Mouse (Mus musculus) hindbrain, embryonic 12.5 days (tissue): Measurements from ENCODE around the gene Tmem232. TPM values are rescaled to one million over a fixed set of nuclear protein-coding genes. Genes with fewer than 3 reads are reported as not detected.
A peak's percentile ranks its signal among the peaks of the same experiment; 100 is the strongest.
"Not testable (repeated sequence)": the region's sequence is repeated elsewhere in the genome, so short reads cannot be mapped to it uniquely, and the experiment has no call there.

ENCODE experiments used
- ATAC-seq: fragments of 200-750 bp; cut with Nextera tagmentation; 2 replicates; pipeline ENCODE4 v1.8.0; 2017; ENCODE audit warnings: moderate TSS enrichment; ENCODE audit not compliant: low FRiP score
- H3K27ac ChIP-seq: fragments of 300-500 bp; sonication (generic); 2 replicates; pipeline ENCODE4 v1.5.1; 2016; ENCODE audit warnings: mild to moderate bottlenecking
- H3K27me3 ChIP-seq: fragments of 300-500 bp; sonication (generic); 2 replicates; pipeline ENCODE4 v1.6.1; 2016; ENCODE audit warnings: mild to moderate bottlenecking
- H3K36me3 ChIP-seq: fragments of 300-500 bp; sonication (generic); 2 replicates; pipeline ENCODE4 v1.6.1; 2016; ENCODE audit warnings: mild to moderate bottlenecking
- H3K4me1 ChIP-seq: fragments of 300-500 bp; sonication (generic); 2 replicates; pipeline ENCODE4 v1.6.1; 2016
- H3K4me2 ChIP-seq: fragments of 300-500 bp; sonication (generic); replicated peaks from 2 replicates; pipeline ENCODE4 v1.6.1; 2016; ENCODE audit warnings: mild to moderate bottlenecking
- H3K4me3 ChIP-seq: fragments of 300-500 bp; sonication (generic); 2 replicates; pipeline ENCODE4 v1.5.1; 2016; ENCODE audit warnings: mild to moderate bottlenecking
- H3K9ac ChIP-seq: fragments of 300-500 bp; sonication (generic); 2 replicates; pipeline ENCODE4 v1.6.1; 2016; ENCODE audit warnings: mild to moderate bottlenecking, moderate library complexity
- H3K9me3 ChIP-seq: fragments of 300-500 bp; sonication (generic); replicated peaks from 2 replicates; pipeline ENCODE4 v1.6.1; 2016; ENCODE audit warnings: mild to moderate bottlenecking
- WGBS: fragments of 180-500 bp; shearing (Covaris S2); methylation state at CpG from one replicate; pipeline ENCODE4 v1.1.7; 2016; 5-methylcytosine and 5-hydroxymethylcytosine counted together
- microRNA-seq: library from miRNA; unstranded; fragments of <30 nt; microRNA quantifications from one replicate; pipeline ENCODE4, GENCODE M21; 2017
- polyA plus RNA-seq: library from polyadenylated mRNA; unstranded; fragments of >200 nt; fragmentation: Nextera tagmentation; extraction: Ambion mirVana; gene quantifications from 2 replicates; pipeline ENCODE4 v1.2.1, GENCODE M21; 2016

The Tmem232 gene
- polyA plus RNA-seq, 1 experiment from 2014 or later, result 0.13 TPM

DNA sequence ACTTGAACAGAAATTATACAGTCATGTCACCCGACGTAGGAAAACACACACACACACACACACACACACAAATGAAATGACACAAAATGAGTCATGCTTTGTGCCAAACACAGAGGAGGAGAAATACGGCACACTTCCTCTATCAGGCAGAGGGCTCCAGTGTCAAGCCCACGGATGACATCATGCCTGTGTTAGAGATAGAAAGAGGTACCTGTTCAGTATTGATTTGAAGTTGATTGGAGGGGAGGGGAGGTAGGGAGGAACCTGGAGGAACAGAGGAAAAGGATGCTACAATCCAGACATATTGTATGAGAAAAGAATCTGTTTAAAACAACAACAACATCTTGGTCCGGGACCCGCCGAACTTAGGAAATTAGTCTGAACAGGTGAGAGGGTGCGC is 209.8 kb downstream of the Tmem232 start:
- no peaks in the 10 kb centered on the region for H3K36me3 ChIP-seq
- no peaks in the 10 kb centered on the region for H3K27me3 ChIP-seq
- H3K4me2 ChIP-seq, result no peak overlapping the region
- H3K4me1 ChIP-seq, result no peaks in the 10 kb centered on the region
- no peak overlapping the region for H3K9ac ChIP-seq
- no peak for ATAC-seq
- H3K27ac ChIP-seq, result no peak overlapping the region
- no peaks in the 10 kb centered on the region for H3K9me3 ChIP-seq
- no peak overlapping the region for H3K4me3 ChIP-seq
- 92% methylated on average over 8 of the region's 8 CpGs for WGBS

DNA sequence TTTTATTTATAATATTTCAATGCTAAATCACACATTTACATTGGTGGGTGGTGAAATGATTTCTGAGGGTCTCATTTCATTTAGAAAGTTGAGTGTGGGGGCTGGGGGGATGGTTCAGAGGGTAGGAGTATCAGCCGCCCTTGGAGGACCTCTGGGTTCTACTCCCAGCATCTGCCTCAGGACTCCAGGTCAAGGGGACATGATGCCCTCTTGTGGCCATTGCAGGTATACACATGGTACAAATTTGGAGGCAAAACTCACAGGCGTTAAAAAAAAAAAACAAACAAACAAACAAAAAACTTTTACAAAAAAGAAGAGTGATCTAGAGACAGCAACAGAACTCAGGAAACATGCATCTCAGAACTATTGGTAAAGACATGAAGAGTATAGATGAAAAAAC is 215.3 kb downstream of the Tmem232 start:
- Histone ChIP-seq H3K9me3 (no peaks in the 10 kb centered on the region), H3K4me3 (no peak overlapping the region), H3K36me3 (no peaks in the 10 kb centered on the region), H3K4me1 (no peaks in the 10 kb centered on the region), H3K27ac (no peak overlapping the region), H3K9ac (no peak overlapping the region), H3K4me2 (no peak overlapping the region), H3K27me3 (no peaks in the 10 kb centered on the region)
- no peak for ATAC-seq
- 28% methylated on average over 2 of the region's 2 CpGs for WGBS

DNA sequence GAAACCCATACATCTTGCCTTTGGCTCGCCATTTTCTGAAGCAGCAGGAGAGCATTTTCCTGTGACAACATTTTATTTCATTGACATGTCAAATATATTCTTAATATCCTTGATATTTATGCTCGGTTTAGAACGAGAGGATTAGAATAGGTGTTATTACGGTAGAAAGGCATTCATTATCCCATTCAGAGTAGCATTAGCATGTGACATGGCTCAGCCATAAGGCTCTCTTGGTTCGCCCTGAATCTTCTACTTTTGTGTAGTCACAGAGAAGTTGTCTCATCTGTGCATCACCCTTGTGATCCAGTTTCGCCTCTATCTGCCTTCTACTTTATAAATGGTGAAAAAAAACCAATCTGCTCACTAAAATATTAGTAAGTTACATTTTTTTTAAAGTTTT is 220.0 kb downstream of the Tmem232 start:
- ATAC-seq, result no peak
- Histone ChIP-seq H3K9me3 (no peaks in the 10 kb centered on the region), H3K36me3 (no peaks in the 10 kb centered on the region), H3K27me3 (no peaks in the 10 kb centered on the region), H3K27ac (no peak overlapping the region), H3K4me1 (no peaks in the 10 kb centered on the region), H3K9ac (no peak overlapping the region), H3K4me2 (no peak overlapping the region), H3K4me3 (no peak overlapping the region)
- 81% methylated on average over 6 of the region's 6 CpGs for WGBS

DNA sequence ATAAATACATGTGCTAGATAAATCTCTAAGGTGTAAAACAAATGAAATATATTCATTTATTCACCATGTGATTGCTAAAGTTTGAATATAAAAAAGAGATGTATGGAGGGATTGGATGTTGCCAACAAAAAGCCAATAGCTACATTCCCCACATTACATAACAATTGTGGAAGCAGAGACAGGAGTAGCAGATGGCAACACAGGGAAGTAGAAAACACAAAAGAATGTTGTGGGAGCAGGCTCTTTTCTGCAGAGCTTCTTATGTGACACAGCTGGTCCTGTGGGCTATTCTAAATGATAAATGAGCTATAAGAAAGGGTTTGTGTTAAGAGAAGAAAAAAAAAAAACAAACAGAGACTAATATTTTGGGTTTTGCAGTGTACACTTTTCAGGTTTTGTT is 240.6 kb downstream of the Tmem232 start:
- H3K9ac ChIP-seq, result no peak overlapping the region
- no peaks in the 10 kb centered on the region for H3K4me1 ChIP-seq
- no peak overlapping the region for H3K27ac ChIP-seq
- H3K4me2 ChIP-seq, result no peak overlapping the region
- ATAC-seq, result no peak
- H3K27me3 ChIP-seq, result no peaks in the 10 kb centered on the region
- no peak overlapping the region for H3K4me3 ChIP-seq
- H3K36me3 ChIP-seq, result no peaks in the 10 kb centered on the region
- no peaks in the 10 kb centered on the region for H3K9me3 ChIP-seq

- ATAC-seq, result no peak
- H3K9me3 ChIP-seq, result no peaks in the 10 kb centered on the region
- no peak overlapping the region for H3K4me2 ChIP-seq
- no peaks in the 10 kb centered on the region for H3K4me1 ChIP-seq
- H3K9ac ChIP-seq, result no peak overlapping the region
- H3K27ac ChIP-seq, result no peak overlapping the region
- H3K36me3 ChIP-seq, result no peaks in the 10 kb centered on the region
- 91% methylated on average over 5 of the region's 5 CpGs for WGBS
- H3K27me3 ChIP-seq, result no peaks in the 10 kb centered on the region
- no peak overlapping the region for H3K4me3 ChIP-seq
These were observed 242.8 kb downstream of the Tmem232 start for GRCm38 (mm10) chr17:65297831-65298230.

DNA sequence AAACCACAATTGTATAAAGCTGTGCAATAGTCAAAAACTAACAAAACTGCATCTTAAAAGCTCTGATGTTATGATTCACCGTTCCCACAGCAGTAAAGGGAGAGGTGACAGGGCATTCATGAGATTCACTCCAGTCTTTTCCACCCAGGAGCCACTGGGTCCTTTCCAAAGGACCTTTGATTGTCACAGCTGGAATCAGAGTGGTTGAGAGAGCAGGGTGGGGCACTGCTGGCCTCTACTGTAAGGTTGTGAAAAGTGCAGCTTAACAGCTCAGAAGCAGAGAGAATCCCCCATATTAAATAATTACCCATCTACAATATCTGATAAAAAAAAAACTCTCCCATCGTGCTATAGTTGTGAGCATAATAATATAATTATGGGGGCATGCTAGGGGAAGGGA is 288.4 kb downstream of the Tmem232 start:
- 72% methylated on average over 2 of the region's 2 CpGs for WGBS
- no peak overlapping the region for H3K4me2 ChIP-seq

GRCm38 (mm10) chr17:65250261-65250660 is 290.3 kb downstream of the Tmem232 start:
- H3K4me1 ChIP-seq, result no peaks in the 10 kb centered on the region
- H3K36me3 ChIP-seq, result no peaks in the 10 kb centered on the region
- H3K4me2 ChIP-seq, result no peak overlapping the region
- 92% methylated on average over 8 of the region's 8 CpGs for WGBS
- no peak overlapping the region for H3K27ac ChIP-seq
- no peak overlapping the region for H3K4me3 ChIP-seq
- no peak for ATAC-seq
- no peaks in the 10 kb centered on the region for H3K27me3 ChIP-seq
- H3K9me3 ChIP-seq, result no peaks in the 10 kb centered on the region
- no peak overlapping the region for H3K9ac ChIP-seq

More for the DNA sequence above, 288.4 kb downstream of the Tmem232 start:
- Histone ChIP-seq H3K4me3 (no peak overlapping the region), H3K36me3 (no peaks in the 10 kb centered on the region), H3K4me1 (no peaks in the 10 kb centered on the region), H3K27me3 (no peaks in the 10 kb centered on the region), H3K9ac (no peak overlapping the region), H3K27ac (no peak overlapping the region), H3K9me3 (no peaks in the 10 kb centered on the region)
- no peak for ATAC-seq

DNA sequence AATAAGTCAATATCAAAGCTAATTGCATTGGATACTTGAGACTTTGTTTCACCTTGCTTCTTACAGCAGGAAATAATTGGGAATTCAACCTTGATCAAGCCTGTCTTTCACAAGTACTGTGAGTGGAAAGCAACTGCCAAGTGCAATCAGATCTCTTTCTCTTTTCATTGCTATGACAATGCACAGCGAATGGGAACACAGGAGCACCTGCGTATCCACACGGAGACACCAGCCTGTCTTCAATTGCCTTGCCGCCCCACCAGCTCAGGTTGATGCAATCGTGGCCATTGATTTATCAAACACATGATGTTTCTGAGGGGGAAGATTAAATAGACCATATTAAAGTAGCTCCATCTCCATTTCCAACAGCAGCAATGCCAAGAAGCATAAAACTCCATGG is 296.9 kb downstream of the Tmem232 start:
- no peaks in the 10 kb centered on the region for H3K4me1 ChIP-seq
- no peak for ATAC-seq
- H3K4me3 ChIP-seq, result no peak overlapping the region
- no peak overlapping the region for H3K27ac ChIP-seq
- no peak overlapping the region for H3K9ac ChIP-seq
- H3K27me3 ChIP-seq, result no peaks in the 10 kb centered on the region
- WGBS, result 75% methylated on average over 5 of the region's 5 CpGs
- no peak overlapping the region for H3K4me2 ChIP-seq
- H3K36me3 ChIP-seq, result no peaks in the 10 kb centered on the region
- no peaks in the 10 kb centered on the region for H3K9me3 ChIP-seq

GRCm38 (mm10) chr17:65225347-65225916 is 315.1 kb downstream of the Tmem232 start:
- ATAC-seq, result 0 out of 2 replicates have a peak, but pooled peaks have one; percentile 58

DNA sequence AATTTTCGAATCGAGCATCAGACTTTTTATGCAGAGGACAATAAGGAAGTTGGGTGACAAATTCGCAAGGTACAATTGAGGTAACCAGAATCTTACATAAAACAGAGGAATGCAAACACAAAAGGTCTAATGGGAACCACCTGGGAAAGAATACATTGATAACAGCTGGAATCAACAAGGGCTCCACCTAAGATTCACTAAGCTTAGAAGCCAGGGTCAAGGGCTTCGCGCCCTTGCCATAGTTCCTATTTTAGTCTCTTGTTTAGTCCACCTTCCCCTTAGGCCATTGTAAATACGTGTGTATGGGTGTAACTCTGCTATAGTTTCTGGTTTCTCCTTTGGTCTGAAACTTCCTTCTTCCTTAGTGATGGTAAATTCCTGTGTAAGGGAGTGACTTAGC is 318.9 kb downstream of the Tmem232 start:
- H3K27me3 ChIP-seq, H3K9ac ChIP-seq, H3K4me2 ChIP-seq, H3K9me3 ChIP-seq, H3K4me3 ChIP-seq, ATAC-seq, H3K36me3 ChIP-seq, H3K4me1 ChIP-seq, H3K27ac ChIP-seq: not testable (repeated sequence)
- 95% methylated on average over 6 of the region's 6 CpGs for WGBS

More at GRCm38 (mm10) chr17:65225347-65225916, 315.1 kb downstream of the Tmem232 start:
- H3K27me3 ChIP-seq, result no peaks in the 10 kb centered on the region
- no peaks in the 10 kb centered on the region for H3K9me3 ChIP-seq
- H3K27ac ChIP-seq, result no peak overlapping the region
- H3K4me1 ChIP-seq, result peaks cover 4% of the 10 kb centered on the region; the same call in 1 of the 2 replicates
- H3K9ac ChIP-seq, result no peak overlapping the region
- no peak overlapping the region for H3K4me2 ChIP-seq
- no peaks in the 10 kb centered on the region for H3K36me3 ChIP-seq
- H3K4me3 ChIP-seq, result no peak overlapping the region
- WGBS, result 43% methylated on average over 6 of the region's 6 CpGs

Small RNA genes within 50 kb of the gene (microRNA-seq; reads per million reads assigned to microRNA genes)
- not detected for gene Gm25731

Other genes starting within 250 kb of the Tmem232 start
- gene Vapa, start 72.8 kb upstream of the Tmem232 start, polyA plus RNA-seq, result 264 and 270 TPM in 2 replicates
- gene Txndc2, start 101.4 kb upstream of the Tmem232 start, polyA plus RNA-seq, result 0.13 and 0.27 TPM in 2 replicates
- gene Rab31, start 232.0 kb upstream of the Tmem232 start, polyA plus RNA-seq, result 74.7 and 76.9 TPM in 2 replicates
- gene Ppp4r1, start 241.8 kb upstream of the Tmem232 start, polyA plus RNA-seq, result 60.8 and 60.9 TPM in 2 replicates